Mouse (Mus musculus) hindbrain, embryonic 10.5 days (tissue): ENCODE results near the gene Gabarap. TPM values are rescaled to one million over a fixed set of nuclear protein-coding genes. Genes with fewer than 3 reads are reported as not detected.

Experiments used
- DNase-seq: peaks from one replicate; pipeline ENCODE4 v3.0.0-alpha.2; 2017; ENCODE audit warnings: low spot score
- H3K27ac ChIP-seq: fragments of 300-500 bp; sonication (generic); 2 replicates; pipeline ENCODE4 v1.5.1; 2016; ENCODE audit warnings: mild to moderate bottlenecking, moderate library complexity
- H3K27me3 ChIP-seq: fragments of 300-500 bp; sonication (generic); 2 replicates; pipeline ENCODE4 v1.6.1; 2016; ENCODE audit warnings: mild to moderate bottlenecking; ENCODE audit not compliant: poor library complexity, insufficient read depth, severe bottlenecking
- H3K36me3 ChIP-seq: fragments of 300-500 bp; sonication (generic); 2 replicates; pipeline ENCODE4 v1.6.1; 2016; ENCODE audit warnings: mild to moderate bottlenecking, moderate library complexity
- H3K4me1 ChIP-seq: fragments of 300-500 bp; sonication (generic); replicated peaks from 2 replicates; pipeline ENCODE4 v1.6.1; 2016; ENCODE audit warnings: mild to moderate bottlenecking
- H3K4me3 ChIP-seq: fragments of 300-500 bp; sonication (generic); 2 replicates; pipeline ENCODE4 v1.5.1; 2016; ENCODE audit warnings: mild to moderate bottlenecking, moderate library complexity
- H3K9me3 ChIP-seq: fragments of 300-500 bp; sonication (generic); 2 replicates; pipeline ENCODE4 v1.6.1; 2016; ENCODE audit warnings: mild to moderate bottlenecking, moderate library complexity
- WGBS: fragments of 180-500 bp; shearing (Covaris S2); methylation state at CpG from one replicate; pipeline ENCODE4 v1.1.7; 2016; 5-methylcytosine and 5-hydroxymethylcytosine counted together
- microRNA counts: library from miRNA; unstranded; fragments of <30 nt; microRNA quantifications from one replicate; lab custom pipeline; 2017
- polyA plus RNA-seq: library from polyadenylated mRNA; unstranded; fragments of >200 nt; fragmentation: Nextera tagmentation; extraction: Ambion mirVana; gene quantifications from 2 replicates; pipeline ENCODE4 v1.2.1, GENCODE M21; 2016

Gene Gabarap
- polyA plus RNA-seq, 1 experiment from 2014 or later = 580 TPM

GRCm38 (mm10) chr11:70039631-70040030, 48.7 kb downstream of the Gabarap start:
- DNase-seq = no peak
- Histone ChIP-seq H3K36me3 (peaks cover 87% of the 10 kb centered on the region), H3K9me3 (no peaks in the 10 kb centered on the region), H3K4me3 (no peak overlapping the region), H3K27me3 (no peaks in the 10 kb centered on the region), H3K27ac (no peak overlapping the region), H3K4me1 (peaks cover 25% of the 10 kb centered on the region)
- WGBS = 93% methylated on average over 10 of the region's 10 CpGs

- no peak overlapping the region for H3K4me3 ChIP-seq
- H3K27ac ChIP-seq = no peak overlapping the region
- H3K36me3 ChIP-seq = peaks cover 88% of the 10 kb centered on the region
- no peaks in the 10 kb centered on the region for H3K27me3 ChIP-seq
- no peaks in the 10 kb centered on the region for H3K9me3 ChIP-seq
- H3K4me1 ChIP-seq = peaks cover 30% of the 10 kb centered on the region
- 93% methylated on average over 7 of the region's 7 CpGs for WGBS
- no peak for DNase-seq
Measured at GRCm38 (mm10) chr11:70040184-70040583, 49.2 kb downstream of the Gabarap start.

DNA sequence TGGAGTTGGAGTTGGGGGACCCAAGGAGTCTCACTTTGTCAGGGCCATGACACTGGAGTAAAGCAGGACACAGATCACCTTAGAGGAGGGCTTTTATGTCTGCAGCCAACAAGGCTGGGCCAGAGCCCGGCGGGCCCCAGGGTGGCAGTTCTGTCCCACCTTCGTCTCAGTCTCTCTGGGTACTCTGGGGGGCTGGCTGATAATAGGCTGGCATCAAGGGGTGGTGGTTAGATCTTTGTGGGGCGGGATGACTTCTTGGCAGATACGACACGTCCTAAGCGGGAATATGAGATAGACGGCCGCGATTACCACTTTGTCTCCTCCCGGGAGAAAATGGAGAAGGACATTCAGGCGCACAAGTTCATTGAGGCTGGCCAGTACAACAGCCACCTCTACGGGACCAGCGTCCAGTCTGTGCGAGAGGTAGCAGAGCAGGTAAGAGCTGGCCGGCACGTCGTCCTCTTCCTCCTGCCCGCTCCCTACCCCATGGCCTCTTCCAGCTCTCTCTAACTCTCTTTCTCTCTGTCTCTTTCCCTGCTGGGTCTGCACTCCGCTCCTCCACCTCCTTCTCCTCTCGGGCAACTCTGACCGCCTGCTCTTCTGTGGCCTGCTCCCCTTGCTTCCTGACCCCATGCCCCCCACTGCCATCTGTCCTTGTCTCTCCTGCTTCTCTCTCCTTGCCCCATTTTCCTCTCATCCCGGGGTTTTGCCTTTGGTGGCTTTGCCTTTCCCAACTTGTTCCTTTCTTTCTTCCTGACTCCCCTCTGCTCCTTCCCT, 51.6 kb downstream of the Gabarap start:
- no peaks in the 10 kb centered on the region for H3K9me3 ChIP-seq
- no peak overlapping the region for H3K4me3 ChIP-seq
- peaks cover 76% of the 10 kb centered on the region for H3K36me3 ChIP-seq
- H3K27ac ChIP-seq = peak overlapping the region; percentile 50
- 87% methylated on average over 23 of the region's 23 CpGs for whole genome bisulfite sequencing
- H3K4me1 ChIP-seq = peaks cover 38% of the 10 kb centered on the region
- H3K27me3 ChIP-seq = no peaks in the 10 kb centered on the region
- no peak for DNase-seq

DNA sequence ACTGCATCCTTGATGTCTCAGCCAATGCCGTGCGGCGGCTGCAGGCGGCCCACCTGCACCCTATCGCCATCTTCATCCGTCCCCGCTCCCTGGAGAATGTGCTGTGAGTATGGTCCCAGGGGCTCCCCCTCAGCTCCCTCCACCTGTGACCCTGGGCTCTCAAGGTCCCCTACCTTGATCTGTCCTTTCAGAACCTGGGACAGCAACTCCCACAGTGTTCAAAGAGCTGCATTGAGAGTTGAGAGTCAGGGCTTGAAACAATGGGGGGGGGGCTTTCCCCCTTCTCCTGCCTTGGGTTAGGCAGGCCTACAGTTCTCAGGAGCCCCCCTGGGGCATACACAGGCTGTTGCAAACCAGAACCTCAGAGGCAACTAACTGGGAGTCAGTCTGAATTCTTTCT, 52.7 kb downstream of the Gabarap start:
- peaks cover 64% of the 10 kb centered on the region for H3K36me3 ChIP-seq
- 84% methylated on average over 7 of the region's 7 CpGs for WGBS

More for the DNA sequence above, 52.7 kb downstream of the Gabarap start:
- no peak for DNase-seq
- Histone ChIP-seq H3K9me3 (no peaks in the 10 kb centered on the region), H3K4me1 (peaks cover 38% of the 10 kb centered on the region), H3K27ac (peak overlapping the region; percentile 50), H3K27me3 (no peaks in the 10 kb centered on the region), H3K4me3 (peak overlapping the region; percentile 20; the same call in 1 of the 2 replicates)

MicroRNAs encoded within 50 kb of the gene (microRNA counts, 519-probe panel; counts per million panel counts)
- microRNA mmu-miR-324-3p (lab: Ali Mortazavi, UCI) (1,255 counts per million, percentile 77 among the panel's probes with 10 or more counts), microRNA mmu-miR-324-5p (lab: Ali Mortazavi, UCI) (1,255 counts per million, percentile 77 among the panel's probes with 10 or more counts)

Other genes starting within 250 kb of the Gabarap start
- 31.1 and 37.9 TPM in 2 replicates for gene Polr2a, start 232.5 kb upstream of the Gabarap start, polyA plus RNA-seq
- gene Slc35g3, start 229.2 kb upstream of the Gabarap start, polyA plus RNA-seq = 0.50 TPM in 1 of 2 replicates, not detected in the other
- gene Zbtb4, start 225.2 kb upstream of the Gabarap start, polyA plus RNA-seq = 0.80 and 1.2 TPM in 2 replicates
- 1.6 and 2.2 TPM in 2 replicates for gene Chrnb1, start 195.2 kb upstream of the Gabarap start, polyA plus RNA-seq
- 0.76 and 1.8 TPM in 2 replicates for gene Fgf11, start 189.3 kb upstream of the Gabarap start, polyA plus RNA-seq
- gene Tmem102, start 185.5 kb upstream of the Gabarap start, polyA plus RNA-seq = 1.3 and 1.5 TPM in 2 replicates
- gene Gm39566, start 175.8 kb upstream of the Gabarap start, polyA plus RNA-seq = not detected in 2 replicates
- not detected in 2 replicates for gene Spem2, start 172.7 kb upstream of the Gabarap start, polyA plus RNA-seq
- gene Spem1, start 169.0 kb upstream of the Gabarap start, polyA plus RNA-seq = 0.34 TPM in 1 of 2 replicates, not detected in the other
- 5.8 and 9.1 TPM in 2 replicates for gene Nlgn2, start 153.4 kb upstream of the Gabarap start, polyA plus RNA-seq
- gene Tmem256, start 152.6 kb upstream of the Gabarap start, polyA plus RNA-seq = 312 and 362 TPM in 2 replicates
- gene Plscr3, start 144.8 kb upstream of the Gabarap start, polyA plus RNA-seq = 85.3 and 88.7 TPM in 2 replicates
- gene Tnk1, start 132.4 kb upstream of the Gabarap start, polyA plus RNA-seq = 0.77 and 1.7 TPM in 2 replicates
- gene Tmem95, start 113.1 kb upstream of the Gabarap start, polyA plus RNA-seq = not detected in 2 replicates
- gene Kctd11, start 109.7 kb upstream of the Gabarap start, polyA plus RNA-seq = 5.2 and 6.8 TPM in 2 replicates
- gene Acap1, start 95.6 kb upstream of the Gabarap start, polyA plus RNA-seq = 1.2 and 1.4 TPM in 2 replicates
- gene 2810408A11Rik, start 90.2 kb upstream of the Gabarap start, polyA plus RNA-seq = 11.4 and 15.2 TPM in 2 replicates
- 12.5 and 13.4 TPM in 2 replicates for gene Neurl4, start 90.1 kb upstream of the Gabarap start, polyA plus RNA-seq
- 96.8 and 105 TPM in 2 replicates for gene Gps2, start 77.3 kb upstream of the Gabarap start, polyA plus RNA-seq
- gene Eif5a, start 69.2 kb upstream of the Gabarap start, polyA plus RNA-seq = 2,350 and 2,667 TPM in 2 replicates
- gene Ybx2, start 55.3 kb upstream of the Gabarap start, polyA plus RNA-seq = 2.8 and 2.9 TPM in 2 replicates
- 11.0 and 13.0 TPM in 2 replicates for gene Slc2a4, start 43.0 kb upstream of the Gabarap start, polyA plus RNA-seq
- 14.6 and 37.6 TPM in 2 replicates for gene Cldn7, start 26.4 kb upstream of the Gabarap start, polyA plus RNA-seq
- gene Ctdnep1, start 10.0 kb upstream of the Gabarap start, polyA plus RNA-seq = 22.6 and 25.7 TPM in 2 replicates
- gene Elp5, start 8.6 kb upstream of the Gabarap start, polyA plus RNA-seq = 156 and 167 TPM in 2 replicates
- 93.7 and 98.1 TPM in 2 replicates for gene Phf23, start 4.6 kb downstream of the Gabarap start, polyA plus RNA-seq
- gene Dvl2, start 9.5 kb downstream of the Gabarap start, polyA plus RNA-seq = 50.3 and 51.8 TPM in 2 replicates
- 44.9 and 51.7 TPM in 2 replicates for gene Acadvl, start 24.3 kb downstream of the Gabarap start, polyA plus RNA-seq
- 16.4 and 19.9 TPM in 2 replicates for gene Dlg4, start 25.8 kb downstream of the Gabarap start, polyA plus RNA-seq
- 0.68 and 1.3 TPM in 2 replicates for gene Asgr1, start 62.9 kb downstream of the Gabarap start, polyA plus RNA-seq
- 0.51 TPM in 1 of 2 replicates, not detected in the other for gene Asgr2, start 101.5 kb downstream of the Gabarap start, polyA plus RNA-seq
- gene Mgl2, start 139.2 kb downstream of the Gabarap start, polyA plus RNA-seq = not detected in 2 replicates
- gene Clec10a, start 165.1 kb downstream of the Gabarap start, polyA plus RNA-seq = 0.35 and 0.81 TPM in 2 replicates
- 0.93 and 1.5 TPM in 2 replicates for gene Slc16a11, start 221.6 kb downstream of the Gabarap start, polyA plus RNA-seq
- gene Slc16a13, start 229.9 kb downstream of the Gabarap start, polyA plus RNA-seq = 15.7 and 18.0 TPM in 2 replicates
- 5.5 and 5.6 TPM in 2 replicates for gene Bcl6b, start 238.7 kb downstream of the Gabarap start, polyA plus RNA-seq
- 240 and 261 TPM in 2 replicates for gene 0610010K14Rik, start 246.8 kb downstream of the Gabarap start, polyA plus RNA-seq
- 10.0 and 14.5 TPM in 2 replicates for gene Gm21988, start 248.7 kb downstream of the Gabarap start, polyA plus RNA-seq
- 125 and 171 TPM in 2 replicates for gene Rnasek, start 248.7 kb downstream of the Gabarap start, polyA plus RNA-seq